Mouse (Mus musculus): Measurements from ENCODE around the gene Tead2.

DNA sequence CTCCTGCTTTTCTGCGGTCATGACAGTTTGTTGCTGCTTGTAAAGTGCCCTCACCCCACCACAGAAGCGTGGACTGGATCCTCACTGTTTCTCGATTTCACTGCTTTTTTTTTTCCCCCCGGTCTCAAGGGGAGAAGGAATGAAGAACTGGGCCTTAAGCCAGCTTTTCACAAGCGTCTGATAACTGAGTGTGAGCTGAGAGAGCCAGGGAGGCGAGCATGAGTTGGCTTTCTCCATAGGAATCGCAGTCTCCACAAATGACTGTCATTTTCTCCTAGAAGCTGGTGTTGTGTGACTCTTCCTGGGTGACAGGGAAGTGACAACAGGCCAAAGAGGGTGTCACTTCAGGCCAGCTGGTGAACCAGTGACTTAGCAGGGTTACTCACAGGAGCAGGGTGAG, 46.7 kb downstream of the Tead2 start:
- TF ChIP-seq POLR2A (IDR thresholded peaks at IDR 0.05; ENCODE audit: low read depth, low read length) (no peak), CTCF (IDR thresholded peaks at IDR 0.05; ENCODE audit: extremely low read depth, insufficient read depth, insufficient read length, insufficient replicate concordance) (no peak)
